Mouse (Mus musculus): ENCODE data around the gene Ripor1.

Ripor1 gene

DNA sequence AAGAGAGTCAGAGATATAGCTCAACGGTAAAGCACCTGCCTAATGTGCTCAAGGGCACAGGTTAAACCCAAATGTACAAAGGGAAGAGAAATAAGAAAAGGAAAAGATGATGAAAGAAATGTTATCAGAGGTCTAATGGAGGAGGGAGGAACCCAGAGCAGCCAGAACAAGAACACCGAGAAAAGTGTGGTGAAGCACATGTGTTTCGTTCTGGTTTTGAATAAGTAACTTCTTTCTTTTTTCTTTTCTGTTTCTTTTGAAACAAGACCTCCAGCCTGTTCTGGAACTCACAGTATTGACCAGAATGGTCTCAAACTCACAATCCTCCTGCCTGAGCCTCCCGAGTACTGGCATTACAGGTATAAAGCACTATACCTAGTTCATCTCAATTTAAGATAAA lies 24.3 kb downstream of the Ripor1 start:
- DNase-seq, result no peak

DNA sequence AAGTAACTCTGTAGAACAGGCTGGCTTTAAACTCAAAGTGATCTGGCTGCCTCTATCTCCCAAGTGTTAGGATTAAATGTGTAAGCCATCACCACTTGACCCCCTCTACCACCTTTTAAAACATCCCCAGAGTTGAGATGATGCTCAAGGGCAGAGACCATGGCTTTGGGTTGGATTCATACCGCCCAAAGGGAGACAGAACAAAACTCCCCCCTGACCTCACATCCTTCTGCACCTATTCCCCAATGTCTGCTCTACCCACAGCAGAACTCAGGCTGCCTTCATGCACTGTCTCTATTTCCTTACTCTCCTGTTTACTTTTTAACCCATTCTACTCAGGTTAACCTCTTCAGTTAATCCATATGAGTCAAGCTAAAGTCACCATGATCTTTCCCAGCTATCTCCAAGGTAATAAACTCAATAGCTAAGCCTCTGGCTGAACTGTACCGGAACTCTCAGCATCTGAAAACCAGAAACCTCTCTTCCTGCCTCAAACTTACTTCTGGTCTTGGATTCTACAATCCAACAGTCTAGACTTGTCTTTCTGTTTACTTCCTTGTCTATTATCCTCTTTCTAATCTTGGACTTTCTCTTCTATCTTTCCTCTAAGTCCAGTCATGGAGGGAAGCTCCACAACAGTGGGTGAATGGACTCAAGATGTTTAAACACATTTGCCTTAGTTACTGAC lies 29.9 kb downstream of the Ripor1 start:
- peak; percentile 82 for DNase-seq

DNA sequence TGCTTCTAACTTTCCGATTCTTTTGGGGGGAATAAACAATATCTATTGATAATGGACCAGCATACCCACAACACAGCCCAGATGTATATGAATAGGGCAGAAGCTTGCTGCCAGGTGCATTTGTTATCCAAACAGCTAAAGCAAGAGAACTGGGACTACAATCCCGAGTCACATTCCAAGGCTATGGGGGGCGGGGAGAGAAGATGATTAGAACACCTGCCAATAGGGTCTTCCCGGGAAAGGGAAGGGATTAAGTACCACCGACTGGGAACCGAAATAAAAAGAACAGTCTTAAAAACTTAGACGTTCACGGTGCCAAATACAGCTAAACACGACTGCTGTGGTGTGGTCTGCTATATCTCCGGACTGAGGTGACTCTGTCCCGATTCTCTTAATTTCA lies 30.4 kb downstream of the Ripor1 start:
- no peak for DNase-seq

DNA sequence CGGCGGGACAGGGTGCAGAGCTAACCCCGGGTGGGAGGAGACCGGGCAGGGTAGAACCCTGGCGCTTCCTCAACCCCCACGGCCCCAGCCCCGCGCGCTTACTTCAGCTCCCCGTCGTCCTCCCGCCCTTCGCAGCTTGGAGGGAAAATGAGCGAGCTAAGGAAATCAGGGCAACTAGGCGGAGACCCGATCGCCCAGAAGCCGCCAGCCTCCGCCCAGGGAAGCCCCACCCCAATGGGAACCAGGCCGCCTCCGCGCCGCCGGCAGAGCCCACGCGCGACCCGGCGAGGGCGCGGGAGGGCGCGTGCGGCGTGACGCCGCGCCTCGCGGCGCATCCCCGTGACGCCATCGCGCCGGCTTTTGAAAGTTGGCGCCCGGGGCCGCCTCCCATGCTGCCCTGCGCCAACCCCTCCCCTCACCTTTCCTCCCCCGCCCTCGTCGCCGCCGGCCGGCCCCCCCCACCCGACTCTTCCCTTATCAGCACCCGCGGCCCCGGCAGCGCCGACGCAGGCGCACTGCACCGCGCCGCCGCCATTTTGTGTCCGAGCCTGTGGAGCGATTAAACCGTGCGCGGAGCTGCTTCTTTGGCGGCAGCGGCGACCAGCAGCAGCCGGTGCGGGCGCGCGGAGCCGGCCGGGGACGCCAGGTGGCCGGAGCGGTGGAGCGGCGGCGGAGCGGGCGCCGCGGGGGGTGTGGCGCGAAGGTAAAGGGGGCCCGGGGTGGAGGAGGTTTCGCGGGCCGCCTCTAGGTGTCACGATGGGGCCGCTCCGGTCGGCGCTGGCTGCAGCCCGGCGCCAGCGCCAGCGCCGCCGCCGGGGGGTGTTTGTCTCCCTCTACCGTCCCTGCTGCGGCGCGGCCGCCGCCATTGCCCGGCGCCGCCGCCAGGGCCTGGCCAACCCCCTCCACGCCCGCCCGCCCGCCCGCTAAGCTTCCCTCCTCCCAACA lies 31.2 kb downstream of the Ripor1 start, which contains the start of gene Ctcf:
Gene Ctcf, plus strand, starts transcription at position 551 of the 945 bp plus-strand sequence.
- peak; percentile 99 for DNase-seq

DNA sequence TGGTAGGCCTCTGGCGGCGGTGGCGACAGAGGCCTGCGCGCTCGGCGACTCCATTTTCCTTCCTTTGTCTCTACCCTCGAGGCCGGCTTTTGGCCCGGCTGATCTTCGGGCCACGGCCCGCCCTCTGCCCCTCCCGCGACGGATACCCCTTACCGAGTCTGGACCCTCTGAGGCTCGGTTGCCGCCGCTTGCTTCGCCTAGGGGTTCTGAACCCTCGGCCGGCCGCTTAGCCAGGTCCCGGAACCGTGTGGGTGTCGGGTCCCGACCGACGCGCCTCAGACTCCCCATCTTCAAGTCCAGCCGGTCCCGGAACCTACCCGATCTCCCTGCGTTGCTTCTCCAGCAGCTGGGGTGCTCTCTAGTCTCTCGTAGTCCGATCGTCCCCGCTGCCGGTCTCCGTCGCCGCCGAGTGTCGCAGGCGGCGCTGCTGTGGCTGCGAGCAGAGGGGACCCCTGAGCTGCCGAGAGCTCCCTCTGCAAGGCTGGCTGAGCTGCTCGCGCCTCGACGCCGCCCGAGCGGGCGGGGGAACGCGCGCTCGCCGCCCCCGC lies 32.0 kb downstream of the Ripor1 start, which contains the start of gene Agrp:
Gene Agrp, minus strand, starts transcription at position 431 of the 548 bp plus-strand sequence.
- no peak for DNase-seq

DNA sequence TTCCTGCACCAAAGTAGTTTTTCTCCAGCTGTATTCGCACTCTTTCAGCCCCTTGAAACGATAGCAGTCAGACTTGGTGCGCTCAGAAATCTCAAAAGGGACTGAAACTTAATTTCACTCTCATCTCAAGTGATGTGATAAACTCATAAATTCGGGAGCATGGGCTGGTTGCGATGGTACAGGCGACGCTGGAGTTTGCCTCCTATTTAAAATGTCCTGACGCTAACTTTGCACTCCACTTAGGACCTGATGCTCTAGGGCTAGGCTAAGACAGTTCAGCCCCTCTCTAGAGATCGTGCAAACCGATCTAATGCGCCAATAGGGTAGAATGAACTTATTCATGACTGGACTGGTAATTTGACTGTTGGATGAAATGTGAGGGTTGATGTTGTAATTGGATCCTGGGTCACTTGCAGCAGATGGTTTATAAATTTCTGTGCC lies 32.6 kb downstream of the Ripor1 start:
- no peak for DNase-seq

DNA sequence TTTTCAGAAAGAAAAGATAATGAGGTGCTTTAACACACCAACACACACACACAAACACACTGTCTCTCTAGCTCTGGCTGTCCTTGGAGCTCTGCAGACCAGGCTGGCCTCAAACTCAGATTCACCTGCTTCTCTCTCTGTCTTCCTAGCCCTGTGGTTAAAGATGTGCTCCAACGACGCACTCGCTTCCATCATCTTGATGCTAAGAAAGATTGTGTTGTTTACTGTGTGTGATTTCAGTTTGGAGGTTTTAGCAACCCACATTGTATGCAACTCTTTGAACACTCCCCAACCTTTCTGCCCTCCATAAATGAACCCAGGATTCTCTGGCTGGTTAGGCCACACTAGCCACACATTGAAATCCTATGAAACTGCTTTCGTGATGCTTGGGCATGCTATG lies 33.5 kb downstream of the Ripor1 start:
- no peak for DNase-seq

DNA sequence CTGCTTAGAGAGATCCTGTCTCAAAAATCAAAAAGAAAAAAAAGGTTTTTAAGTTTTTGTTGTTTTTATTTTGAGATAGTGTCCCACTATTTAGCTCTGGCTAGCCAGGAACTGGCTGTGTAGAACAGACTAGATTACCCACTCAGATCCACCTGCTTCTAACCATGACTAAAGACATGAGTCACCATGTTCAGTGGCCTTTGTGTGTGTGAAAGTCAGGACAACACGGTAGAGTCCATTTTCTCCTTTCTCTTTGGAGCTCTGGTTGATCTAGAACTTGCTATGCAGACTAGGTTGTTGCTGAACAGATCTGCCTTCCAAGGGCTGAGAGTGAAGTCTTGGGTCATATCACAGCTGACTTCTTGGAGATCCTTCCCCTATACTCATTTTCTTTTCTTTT lies 34.8 kb downstream of the Ripor1 start:
- DNase-seq, result peak; percentile 50

DNA sequence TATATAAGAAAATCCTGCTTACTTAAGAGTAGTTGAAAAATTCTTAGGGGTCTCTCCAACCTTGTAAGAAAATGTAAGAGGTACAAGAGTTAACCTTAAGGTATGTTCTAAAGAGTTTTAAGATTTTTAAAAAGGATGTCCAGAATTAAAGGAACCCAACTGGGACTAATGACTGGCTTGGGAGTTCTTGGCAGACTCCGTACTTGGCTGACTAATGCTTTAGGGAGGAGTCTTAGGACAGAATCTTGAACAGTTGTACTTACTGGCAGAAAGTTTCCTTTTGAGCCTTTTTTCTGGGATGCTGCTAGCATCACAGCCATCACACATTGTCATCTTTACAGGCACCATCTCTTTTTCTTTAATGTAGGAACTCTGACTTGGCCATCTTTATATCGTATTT lies 35.5 kb downstream of the Ripor1 start:
- DNase-seq, result peak; percentile 89

DNA sequence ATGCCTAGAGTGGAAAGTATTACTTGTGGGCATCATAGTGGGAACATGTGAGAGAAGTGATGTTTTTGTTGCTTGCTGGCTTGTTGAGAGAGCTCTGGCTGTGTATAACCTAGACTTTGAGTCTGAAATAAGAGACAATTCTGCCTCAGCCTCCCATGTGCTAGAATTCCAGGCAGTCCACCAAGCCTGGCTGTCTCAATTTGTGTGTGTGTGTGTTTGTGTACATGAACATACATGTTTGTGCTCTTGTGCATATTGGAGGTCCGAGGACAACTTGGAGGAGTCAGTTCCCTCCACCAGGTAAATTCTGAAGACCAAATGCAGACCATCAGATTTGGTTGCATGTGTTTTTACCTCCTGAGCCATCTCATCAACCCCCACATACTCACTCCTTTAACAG lies 40.1 kb downstream of the Ripor1 start:
- peak; percentile 71 for DNase-seq

DNA sequence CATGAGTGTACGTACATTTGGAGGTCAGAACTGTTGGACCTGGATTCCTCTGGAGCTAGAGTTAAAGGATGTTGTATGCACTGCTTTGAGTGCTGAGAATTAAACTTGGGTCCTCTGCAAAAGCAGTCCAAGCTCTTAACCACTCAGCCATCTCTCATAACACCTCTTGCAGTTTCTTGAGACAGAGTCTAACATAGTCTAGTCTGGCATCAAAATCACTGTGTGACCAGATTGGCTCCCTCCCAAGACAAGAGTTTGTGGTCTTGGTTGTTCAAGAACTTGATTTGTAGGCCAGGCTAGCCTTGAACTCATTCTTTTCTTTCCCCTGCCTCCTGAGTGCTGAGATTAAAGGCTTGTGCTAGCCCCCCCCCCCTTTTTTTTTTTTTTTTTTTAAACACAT lies 43.9 kb downstream of the Ripor1 start:
- DNase-seq, result peak; percentile 55

DNA sequence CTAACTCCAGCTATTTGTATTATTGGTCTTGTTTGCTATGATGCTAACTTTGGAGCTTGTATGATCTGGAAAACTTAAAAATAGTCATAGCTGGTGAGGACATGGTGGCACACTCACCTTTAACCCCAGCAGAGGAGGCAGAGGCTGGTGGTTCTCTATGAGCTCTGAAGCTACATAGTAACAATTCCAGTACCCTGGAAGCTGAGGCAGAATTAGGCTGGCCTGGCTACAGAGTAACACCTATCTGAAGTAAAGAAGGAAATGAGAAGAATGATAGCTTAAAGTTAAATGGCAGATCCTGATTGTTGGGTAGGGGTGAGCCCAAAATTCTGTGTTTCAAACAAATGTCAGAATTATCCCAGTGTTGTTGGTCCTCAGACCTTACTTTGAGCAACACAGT lies 52.6 kb downstream of the Ripor1 start:
- peak; percentile 79 for DNase-seq

DNA sequence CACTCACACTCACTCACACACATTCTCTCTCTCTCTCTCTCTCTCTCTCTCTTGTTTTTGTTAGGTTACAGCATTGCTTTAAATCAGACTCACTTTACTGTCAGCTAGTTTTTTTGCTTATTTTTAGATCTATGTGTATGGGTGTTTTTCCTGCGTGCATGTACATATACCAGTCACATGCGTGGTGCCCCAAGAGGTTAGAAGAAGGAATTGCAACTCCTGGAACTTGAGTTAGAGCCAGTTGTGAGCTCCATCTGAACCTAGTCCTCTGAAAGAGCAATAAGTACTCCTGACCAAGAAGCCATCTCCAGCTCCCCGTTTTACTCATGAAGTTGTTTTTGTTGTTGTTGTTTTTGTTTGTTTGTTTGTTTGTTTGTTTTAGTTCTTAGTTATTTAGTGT lies 56.1 kb downstream of the Ripor1 start:
- peak; percentile 83 for DNase-seq
